ENCODE assay signal across 16 mouse cellular contexts in the genomic region with DNA sequence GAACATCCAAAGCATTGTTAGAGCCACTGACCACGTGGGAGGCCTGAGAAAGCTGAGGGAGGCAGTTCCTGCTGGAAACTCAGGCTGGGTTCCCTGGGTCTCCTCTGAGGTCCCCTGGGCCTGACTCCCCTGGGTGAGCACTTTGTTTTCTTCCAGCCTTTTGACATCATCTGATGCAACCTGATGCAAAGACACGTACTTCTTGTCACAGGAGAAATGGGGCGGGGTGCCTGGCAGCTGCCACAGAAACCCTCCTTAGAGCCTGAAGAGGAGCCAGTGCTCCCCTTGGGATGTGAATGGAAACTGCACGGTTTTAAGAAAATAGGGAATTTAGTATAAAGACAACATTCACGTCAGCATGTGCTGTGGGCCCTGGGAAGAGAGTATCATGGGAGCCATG. TPM values are rescaled to one million over a fixed set of nuclear protein-coding genes. Genes with fewer than 3 reads are reported as not detected.
DNase-seq lines count a peak whose midpoint lies in the region; ATAC-seq and TF ChIP-seq lines count a peak whose summit lies in the region.
"Had no signal": no experiment of that assay in that cellular context is flagged by ENCODE, and none has a peak within 500 bp of the region (broad histone marks: within the 10 kb centered on the region; RNA-seq: fewer than 3 reads in every experiment).

No protein-coding gene starts in this region.

- no peak overlapping the region for H3K4me2 ChIP-seq in forebrain, embryonic 11.5 days (ENCODE audit: low read depth, low read length, severe bottlenecking)
- no peak overlapping the region for H3K4me2 ChIP-seq in forebrain, embryonic 16.5 days (ENCODE audit: low read length)
- H3K4me2 ChIP-seq in kidney, embryonic 16.5 days (replicated peaks; ENCODE audit: low read depth, low read length), result no peak overlapping the region
- no peak overlapping the region for H3K4me2 ChIP-seq in kidney, embryonic 14.5 days (replicated peaks; ENCODE audit: low read depth, low read length)
- no peak overlapping the region for H3K4me2 ChIP-seq in forebrain, embryonic 14.5 days (ENCODE audit: low read length)
- H3K4me2 ChIP-seq: liver, embryonic 15.5 days had no signal

- no peak overlapping the region for H3K4me3 ChIP-seq in forebrain, embryonic 11.5 days (ENCODE audit: low read depth, low read length)
- no peak overlapping the region for H3K4me3 ChIP-seq in forebrain, embryonic 16.5 days (replicated peaks; ENCODE audit: low read length)
- H3K4me3 ChIP-seq in kidney, embryonic 16.5 days (ENCODE audit: low read length), result no peak overlapping the region
- H3K4me3 ChIP-seq in kidney, embryonic 14.5 days (ENCODE audit: low read length), result no peak overlapping the region
- H3K4me3 ChIP-seq in forebrain, embryonic 14.5 days (ENCODE audit: low read depth, low read length), result no peak overlapping the region
- H3K4me3 ChIP-seq in lung, adult 2 months (replicated peaks; ENCODE audit: extremely low read depth, low read depth, low read length), result no peak overlapping the region
- H3K4me3 ChIP-seq: liver, embryonic 15.5 days had no signal

- no peak for TF ChIP-seq POLR2A in lung, adult 2 months (IDR thresholded peaks at IDR 0.05; ENCODE audit: borderline replicate concordance, extremely low read depth, low read depth, low read length)

- H3K27ac ChIP-seq in forebrain, embryonic 11.5 days (ENCODE audit: low read depth, low read length), result 0 out of 2 replicates have a peak overlapping the region, but pooled peaks have one; percentile 25
- H3K27ac ChIP-seq in forebrain, embryonic 16.5 days (ENCODE audit: low read length), result no peak overlapping the region
- peak overlapping the region; percentile 2; the same call in 1 of the 2 replicates for H3K27ac ChIP-seq in kidney, embryonic 16.5 days (ENCODE audit: low read length)
- H3K27ac ChIP-seq in kidney, embryonic 14.5 days (ENCODE audit: low read depth, low read length), result no peak overlapping the region
- H3K27ac ChIP-seq in forebrain, embryonic 14.5 days (ENCODE audit: low read depth, low read length), result 0 out of 2 replicates have a peak overlapping the region, but pooled peaks have one; percentile 14
- H3K27ac ChIP-seq: liver, embryonic 15.5 days had no signal

- DNase-seq in forebrain, embryonic 11.5 days (ENCODE audit: low spot score), result no peak
- DNase-seq in MN1 (ENCODE audit: low spot score), result peak; percentile 89
- DNase-seq in forebrain, embryonic 14.5 days (ENCODE audit: low spot score), result no peak
- DNase-seq in left cerebral cortex, adult 18-20 months (ENCODE audit: low spot score in 2 of 2), result no peak
- DNase-seq in lung, adult 2 months, result no peak
- DNase-seq: cerebellum, adult 9-10 months; gastrocnemius, postnatal 14 days; heart, postnatal 36 days; kidney, adult 2 months; kidney, postnatal 4 days; left cerebral cortex, postnatal 4 days; lung, postnatal 14 days had no signal

- no peaks in the 10 kb centered on the region for H3K27me3 ChIP-seq in forebrain, embryonic 11.5 days (ENCODE audit: control insufficient read depth, insufficient read depth, low read length)
- H3K27me3 ChIP-seq in forebrain, embryonic 16.5 days (replicated peaks; ENCODE audit: control insufficient read depth, insufficient read depth, low read length), result no peaks in the 10 kb centered on the region; the same call in 1 of the 2 replicates
- 0 out of 2 replicates have a peak, but pooled peaks cover 9% of the 10 kb centered on the region for H3K27me3 ChIP-seq in kidney, embryonic 16.5 days (ENCODE audit: insufficient read depth, low read length)
- no peaks in the 10 kb centered on the region for H3K27me3 ChIP-seq in kidney, embryonic 14.5 days (ENCODE audit: control insufficient read depth, insufficient read depth, low read length)
- H3K27me3 ChIP-seq in forebrain, embryonic 14.5 days (replicated peaks; ENCODE audit: control insufficient read depth, insufficient read depth, low read length), result peaks cover 12% of the 10 kb centered on the region; the same call in 1 of the 2 replicates

- H3K9me3 ChIP-seq in forebrain, embryonic 11.5 days (ENCODE audit: control insufficient read depth, low read length), result no peaks in the 10 kb centered on the region; the same call in 1 of the 2 replicates
- H3K9me3 ChIP-seq in forebrain, embryonic 16.5 days (ENCODE audit: control insufficient read depth, low read length), result no peaks in the 10 kb centered on the region
- H3K9me3 ChIP-seq in kidney, embryonic 16.5 days (ENCODE audit: low read length), result no peaks in the 10 kb centered on the region
- no peaks in the 10 kb centered on the region for H3K9me3 ChIP-seq in kidney, embryonic 14.5 days (ENCODE audit: control insufficient read depth, low read length)
- H3K9me3 ChIP-seq in forebrain, embryonic 14.5 days (replicated peaks; ENCODE audit: control insufficient read depth, low read length), result no peaks in the 10 kb centered on the region
- H3K9me3 ChIP-seq: liver, embryonic 15.5 days had no signal

- H3K36me3 ChIP-seq in forebrain, embryonic 11.5 days (ENCODE audit: control insufficient read depth, insufficient read depth, low read length), result no peaks in the 10 kb centered on the region
- H3K36me3 ChIP-seq in forebrain, embryonic 16.5 days (ENCODE audit: control insufficient read depth, insufficient read depth), result no peaks in the 10 kb centered on the region
- H3K36me3 ChIP-seq in kidney, embryonic 16.5 days (ENCODE audit: insufficient read depth, low read length), result no peaks in the 10 kb centered on the region
- no peaks in the 10 kb centered on the region for H3K36me3 ChIP-seq in kidney, embryonic 14.5 days (ENCODE audit: control insufficient read depth, insufficient read depth, low read length)
- no peaks in the 10 kb centered on the region for H3K36me3 ChIP-seq in forebrain, embryonic 14.5 days (ENCODE audit: control insufficient read depth, insufficient read depth, low read length)
- H3K36me3 ChIP-seq: liver, embryonic 15.5 days had no signal

- ATAC-seq in forebrain, embryonic 11.5 days (replicated peaks; ENCODE audit: low FRiP score), result 0 out of 2 replicates have a peak, but pooled peaks have one; percentile 6
- no peak; the same call in 1 of the 2 replicates for ATAC-seq in forebrain, embryonic 16.5 days
- no peak for ATAC-seq in kidney, embryonic 16.5 days (ENCODE audit: low FRiP score, low TSS enrichment)
- ATAC-seq in kidney, embryonic 14.5 days (ENCODE audit: low FRiP score, low TSS enrichment), result no peak
- ATAC-seq in forebrain, embryonic 14.5 days, result 0 out of 2 replicates have a peak, but pooled peaks have one; percentile 2

- WGBS in forebrain, embryonic 11.5 days, result 35% methylated on average over 5 of the region's 5 CpGs
- WGBS in forebrain, embryonic 16.5 days, result 28% methylated on average over 5 of the region's 5 CpGs
- WGBS in kidney, embryonic 16.5 days, result 32% methylated on average over 5 of the region's 5 CpGs
- 35% methylated on average over 5 of the region's 5 CpGs for WGBS in kidney, embryonic 14.5 days
- 27% methylated on average over 5 of the region's 5 CpGs for WGBS in forebrain, embryonic 14.5 days
- WGBS in lung, adult 2 months, result 64% methylated on average over 5 of the region's 5 CpGs

- no peak for TF ChIP-seq CTCF in lung, adult 2 months (IDR thresholded peaks at IDR 0.05; ENCODE audit: insufficient read depth, low read length)

- peaks cover 9% of the 10 kb centered on the region; the same call in 1 of the 2 replicates for H3K4me1 ChIP-seq in forebrain, embryonic 11.5 days (replicated peaks; ENCODE audit: control insufficient read depth, insufficient read depth, low read length)
- H3K4me1 ChIP-seq in forebrain, embryonic 16.5 days (replicated peaks; ENCODE audit: control insufficient read depth, insufficient read depth, low read length), result peaks cover 14% of the 10 kb centered on the region
- H3K4me1 ChIP-seq in kidney, embryonic 16.5 days (ENCODE audit: insufficient read depth, low read length), result peaks cover 43% of the 10 kb centered on the region
- peaks cover 21% of the 10 kb centered on the region for H3K4me1 ChIP-seq in kidney, embryonic 14.5 days (ENCODE audit: control insufficient read depth, insufficient read depth, low read length)
- peaks cover 6% of the 10 kb centered on the region for H3K4me1 ChIP-seq in forebrain, embryonic 14.5 days (ENCODE audit: control insufficient read depth, insufficient read depth, low read length)
- peaks cover 7% of the 10 kb centered on the region; the same call in 1 of the 2 replicates for H3K4me1 ChIP-seq in lung, adult 2 months (ENCODE audit: control insufficient read depth, insufficient read depth, low read length)

- H3K9ac ChIP-seq in forebrain, embryonic 11.5 days (ENCODE audit: low read length), result no peak overlapping the region
- H3K9ac ChIP-seq in forebrain, embryonic 16.5 days (replicated peaks; ENCODE audit: low read depth, low read length), result no peak overlapping the region
- no peak overlapping the region for H3K9ac ChIP-seq in kidney, embryonic 16.5 days (replicated peaks; ENCODE audit: low read length)
- no peak overlapping the region for H3K9ac ChIP-seq in kidney, embryonic 14.5 days (ENCODE audit: low read depth, low read length)
- H3K9ac ChIP-seq in forebrain, embryonic 14.5 days (ENCODE audit: low read length), result no peak overlapping the region
- H3K9ac ChIP-seq: liver, embryonic 15.5 days had no signal

RNA-seq across cellular contexts. Expression of a gene that starts 55.6 kb away (rescaled TPM):
- polyA plus RNA-seq in forebrain, embryonic 11.5 days (2014; fragmentation: Nextera tagmentation; extraction: Ambion mirVana), result 6.6 and 7.7 TPM in 2 replicates
- polyA plus RNA-seq in forebrain, embryonic 16.5 days (2015; fragmentation: Nextera tagmentation; extraction: Ambion mirVana), result 5.4 and 6.0 TPM in 2 replicates
- polyA plus RNA-seq in kidney, embryonic 16.5 days (2015; fragmentation: Nextera tagmentation; extraction: Ambion mirVana), result 4.1 and 4.8 TPM in 2 replicates
- 6.6 and 7.3 TPM in 2 replicates for polyA plus RNA-seq in kidney, embryonic 14.5 days (2014; fragmentation: Nextera tagmentation; extraction: Ambion mirVana)
- 3.9 and 4.0 TPM in 2 replicates for polyA plus RNA-seq in forebrain, embryonic 14.5 days (2014; fragmentation: Nextera tagmentation; extraction: Ambion mirVana)
- total RNA-seq in left cerebral cortex, adult 18-20 months (2021), result 10 to 100 TPM; 64.4 to 93.4 TPM
- polyA plus RNA-seq in lung, adult 2 months (2012; rRNA removed), result 20.7 and 27.1 TPM in 2 replicates

Comparison
In these comparisons a context has a peak if more than half of its experiments do, and no peak if none do; other contexts are left out.
1. ATAC-seq: peak in forebrain, embryonic 11.5 days (single experiment) and forebrain, embryonic 14.5 days (single experiment); none in forebrain, embryonic 16.5 days (single experiment), kidney, embryonic 16.5 days (single experiment) and kidney, embryonic 14.5 days (single experiment).
2. H3K27ac ChIP-seq: peak in forebrain, embryonic 11.5 days (single experiment), kidney, embryonic 16.5 days (single experiment) and forebrain, embryonic 14.5 days (single experiment); none in forebrain, embryonic 16.5 days (single experiment) and kidney, embryonic 14.5 days (single experiment).